Mouse (Mus musculus) regulatory T cell (primary cell): ENCODE measurements around the gene Edn3.

Experiments used
- in situ Hi-C: fragments of 300-600 bp; cut with MboI, MseI; formaldehyde crosslinking; loops from one replicate; pipeline ENCODE4 v1.15.1; 2025; ENCODE audit warnings: high pct_unique_total_duplicates

Edn3 gene

DNA sequence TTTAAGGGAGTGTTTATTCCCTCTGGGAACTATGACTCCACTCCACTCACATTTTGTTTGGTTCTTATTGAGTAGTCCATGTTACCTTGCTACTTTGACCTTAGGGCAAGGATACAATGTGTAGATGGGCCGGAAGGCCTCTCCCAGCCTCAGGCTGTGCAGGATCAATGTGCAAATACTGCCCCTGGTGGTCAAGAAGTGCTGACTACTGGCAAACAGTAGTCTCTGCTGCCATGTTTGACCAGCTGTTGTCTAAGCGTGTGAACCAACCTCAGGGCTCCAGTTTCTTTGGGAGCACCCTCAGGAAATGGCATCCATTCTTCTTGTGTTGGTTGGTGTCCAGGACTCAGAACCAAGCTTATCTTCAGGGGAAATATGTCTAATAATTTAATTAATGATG lies 36.6 kb downstream of the Edn3 start:
- in situ Hi-C loops: no loop called here

DNA sequence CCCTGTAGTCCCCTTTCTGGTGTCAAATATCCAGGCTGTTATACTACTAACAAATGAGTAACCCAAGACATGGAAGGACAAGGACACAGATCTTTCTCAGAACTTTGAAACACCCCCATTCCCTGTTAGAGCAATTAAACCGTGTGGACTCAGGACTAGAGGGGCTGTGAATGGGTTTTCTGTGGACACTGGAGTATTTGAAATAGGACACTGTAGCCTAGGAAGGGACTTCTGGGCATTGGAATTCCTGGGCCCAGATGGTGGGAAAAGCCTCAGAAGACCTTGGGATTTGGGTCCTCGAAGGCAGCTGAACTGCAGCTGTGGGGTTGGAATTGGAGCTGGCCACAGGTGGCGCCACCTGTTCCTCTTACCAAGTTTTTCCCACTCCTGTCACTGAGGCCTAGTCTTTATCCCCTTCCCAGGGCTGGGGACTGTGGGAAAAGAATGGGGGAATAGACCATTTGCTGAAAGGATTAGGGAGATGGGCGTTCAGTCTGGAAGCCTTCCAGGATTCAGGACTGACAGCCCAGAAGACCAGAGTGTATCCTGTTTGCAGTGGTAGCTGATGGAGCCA lies 37.2 kb downstream of the Edn3 start:
- in situ Hi-C loops: no loop called here

DNA sequence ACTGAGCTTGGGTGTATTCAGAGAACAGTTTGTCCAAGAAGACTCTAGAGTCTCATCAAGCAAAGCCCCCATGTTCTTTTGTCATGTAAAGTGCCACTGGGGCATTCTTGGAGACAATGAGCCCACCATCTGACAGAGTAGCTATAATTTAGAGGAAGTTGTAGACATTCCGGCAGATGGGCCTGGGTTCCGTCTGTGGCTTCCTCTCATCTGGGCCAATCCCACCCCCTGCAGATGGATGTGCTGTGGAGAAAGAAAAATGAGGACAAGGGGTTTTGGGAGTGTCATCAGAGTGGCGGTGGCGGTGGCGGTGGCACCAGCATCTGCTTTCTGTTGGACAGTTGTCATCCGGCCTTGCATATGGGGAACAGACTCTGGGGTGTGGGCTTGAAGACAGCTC lies 42.0 kb downstream of the Edn3 start:
- in situ Hi-C loops: no loop called here

DNA sequence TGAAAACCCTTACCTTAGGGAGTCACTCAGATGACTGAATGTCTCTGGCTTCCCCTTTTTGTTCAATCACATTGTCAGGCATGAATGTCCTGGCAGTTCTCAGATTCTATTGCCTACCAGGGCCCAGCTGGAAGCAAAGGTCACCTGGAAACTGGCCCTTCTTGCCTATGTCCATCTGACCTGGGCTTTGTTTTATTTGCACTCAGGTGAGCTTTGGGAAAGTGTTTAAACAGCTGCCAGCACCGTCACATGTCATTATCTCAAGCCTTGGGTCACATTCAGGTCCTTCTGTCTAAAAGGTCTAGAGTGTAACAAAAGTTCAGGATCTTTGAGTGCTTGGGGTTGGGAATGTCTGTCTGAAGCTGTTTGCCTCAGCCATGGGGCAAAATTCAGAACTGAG lies 43.2 kb downstream of the Edn3 start:
- in situ Hi-C loops: no loop called here

DNA sequence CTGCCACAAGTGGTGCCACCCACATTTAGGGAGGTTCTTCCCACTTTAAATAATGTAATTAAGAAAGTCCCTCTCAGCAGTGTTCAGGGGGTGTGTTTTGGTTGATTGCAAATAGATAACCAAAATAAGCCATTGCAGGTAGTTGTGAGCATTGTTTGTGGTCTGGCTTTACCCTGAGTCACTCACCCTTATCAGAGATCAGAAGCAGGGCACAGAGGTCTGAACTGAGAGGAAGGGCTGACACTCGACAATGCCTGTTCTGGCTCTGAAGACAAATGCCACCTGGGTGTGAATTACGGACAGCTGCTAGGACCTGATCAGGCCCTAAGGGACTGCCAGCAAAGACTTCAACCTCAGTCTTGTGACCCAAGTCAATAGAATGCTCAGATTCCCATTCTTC lies 47.5 kb downstream of the Edn3 start:
- in situ Hi-C loops: no loop called here

DNA sequence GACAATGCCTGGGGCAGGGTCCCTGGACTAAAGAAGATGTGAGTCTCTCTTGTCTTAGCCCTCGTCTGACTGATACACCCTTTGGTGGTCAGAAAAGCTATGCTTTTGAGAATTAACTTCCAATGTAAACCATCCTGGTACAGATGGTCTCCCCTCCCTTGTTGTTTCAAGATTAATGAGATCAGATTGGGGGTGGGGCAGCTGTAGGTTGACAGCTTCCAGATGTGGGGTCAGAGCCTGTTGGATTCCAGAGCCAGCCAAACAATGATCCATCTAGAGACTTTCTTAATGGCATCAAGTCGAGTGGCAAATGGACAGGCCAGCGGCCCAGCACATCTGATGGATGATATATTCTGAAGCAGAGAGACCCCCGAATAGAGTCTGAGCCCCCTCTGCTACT lies 48.9 kb downstream of the Edn3 start:
- in situ Hi-C loops: no loop called here

DNA sequence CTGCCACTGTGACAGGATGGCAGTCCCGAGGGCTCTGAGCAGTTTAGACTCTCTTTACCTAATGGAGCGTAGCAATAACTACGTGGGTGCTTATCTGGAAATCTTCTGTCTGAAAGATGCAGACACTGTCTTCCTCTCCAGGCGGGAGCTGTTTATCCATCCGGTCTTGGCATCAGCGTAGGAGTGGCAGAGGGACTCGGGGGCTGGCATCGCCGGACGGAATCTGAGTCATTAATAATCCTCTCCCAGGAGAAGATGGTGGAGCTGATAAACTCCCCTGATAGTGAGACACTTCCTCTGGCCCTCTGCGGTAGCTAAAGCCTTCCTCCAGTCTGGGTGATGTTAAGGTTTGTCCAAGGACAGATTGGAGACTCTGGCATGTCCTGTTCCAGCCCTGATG lies 52.9 kb downstream of the Edn3 start:
- in situ Hi-C loops: no loop called here

DNA sequence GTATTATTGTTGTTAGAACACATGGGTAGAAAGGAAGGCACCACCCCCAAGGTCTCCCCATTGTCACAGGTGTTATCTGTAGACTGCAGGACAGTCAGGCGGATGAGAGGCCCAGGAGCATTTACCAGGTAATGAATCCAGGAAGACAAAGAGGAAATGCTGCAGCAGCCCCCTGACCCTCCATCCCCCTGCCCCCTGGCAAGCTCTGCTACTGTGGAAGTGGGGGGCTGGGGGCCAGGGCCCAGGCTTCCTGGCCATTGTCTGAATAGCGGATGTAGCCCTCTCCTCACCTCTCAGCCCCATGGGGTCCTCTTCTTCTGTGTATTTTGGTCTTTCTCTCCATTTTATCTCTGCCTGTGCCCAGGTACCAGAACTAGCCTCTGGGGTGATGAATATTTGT lies 55.7 kb downstream of the Edn3 start:
- in situ Hi-C loops: no loop called here

DNA sequence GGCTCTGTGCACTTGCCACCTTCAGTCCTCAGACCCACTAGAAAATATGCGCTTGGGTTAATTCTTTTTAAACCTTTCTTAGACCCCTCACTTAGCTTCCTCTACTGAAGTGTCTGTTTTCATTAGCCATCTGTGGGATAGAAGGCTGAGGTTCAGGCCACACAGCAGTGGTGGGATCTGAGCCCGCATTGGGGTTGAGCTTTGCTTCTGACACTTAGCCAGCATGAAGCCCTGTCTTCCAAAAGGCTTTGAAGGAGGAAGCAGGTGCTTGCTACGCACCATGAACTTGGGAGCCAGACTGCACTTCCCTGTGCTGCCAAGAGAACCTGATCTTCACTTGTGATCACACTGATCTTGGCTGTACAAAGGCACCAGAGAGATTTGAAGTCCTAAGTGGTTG lies 59.9 kb downstream of the Edn3 start:
- in situ Hi-C loops: no loop called here

DNA sequence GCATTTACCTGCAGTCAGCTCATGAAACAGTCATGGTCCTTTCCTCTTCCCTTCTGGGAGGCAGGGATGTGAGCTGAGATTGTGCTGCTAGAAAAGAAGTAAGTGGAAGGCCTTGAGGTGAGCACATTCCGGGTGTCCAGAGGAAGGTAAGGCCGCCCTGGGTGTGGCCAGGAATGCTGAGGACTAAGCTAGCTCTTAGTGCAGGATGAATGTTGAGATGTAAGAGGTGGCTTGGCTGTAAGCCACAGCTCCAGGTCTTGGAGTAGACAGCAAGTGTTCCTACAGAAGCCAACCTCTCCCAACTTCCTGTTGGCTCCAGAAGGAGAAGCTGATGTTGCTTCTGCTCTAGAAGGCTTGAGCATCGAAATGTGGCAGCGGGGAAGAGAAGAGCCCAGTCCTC lies 67.4 kb downstream of the Edn3 start:
- in situ Hi-C loops: no loop called here

DNA sequence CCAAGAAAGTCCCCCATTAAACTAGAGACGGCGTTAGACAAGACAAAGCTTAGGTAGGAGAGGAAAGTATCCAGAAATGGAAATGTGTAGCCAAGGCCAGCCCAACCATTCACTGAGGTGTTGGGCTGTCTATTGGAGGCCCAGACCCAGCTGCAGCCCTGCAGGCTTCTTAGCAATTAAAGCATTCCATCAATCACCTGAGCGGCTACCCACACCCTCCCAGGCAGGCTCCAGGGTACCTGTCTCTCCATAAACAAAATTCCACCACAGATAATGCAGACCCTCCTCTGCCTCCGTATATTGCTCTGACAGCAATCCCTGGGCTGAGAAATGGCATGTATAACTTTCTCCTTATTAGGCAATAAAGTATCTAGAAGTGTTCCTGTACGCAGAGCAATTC lies 73.2 kb downstream of the Edn3 start:
- in situ Hi-C loops: no loop called here
